Comparison of ENCODE assay signal across 9 mouse cellular contexts in genomic region chr2:181594946-181595696, GRCm38 (mm10). TPM values are rescaled to one million over a fixed set of nuclear protein-coding genes. Genes with fewer than 3 reads are reported as not detected.
DNase-seq lines count a peak whose midpoint lies in the region; ATAC-seq and TF ChIP-seq lines count a peak whose summit lies in the region.
"Had no signal": no experiment of that assay in that cellular context is flagged by ENCODE, and none has a peak within 500 bp of the region (broad histone marks: within the 10 kb centered on the region; RNA-seq: fewer than 3 reads in every experiment).

No protein-coding gene starts in this region.

- H3K27ac ChIP-seq in hindbrain, embryonic 14.5 days: no peak overlapping the region
- no peak overlapping the region for H3K27ac ChIP-seq in hindbrain, embryonic 12.5 days
- H3K27ac ChIP-seq in testis, adult 2 months (ENCODE audit: control insufficient read depth, insufficient read depth, low read depth, low read length): peak overlapping the region; percentile 30; the same call in 1 of the 2 replicates
- no peak overlapping the region for H3K27ac ChIP-seq in intestine, embryonic 16.5 days (ENCODE audit: low read length)

- peak; percentile 70 for DNase-seq in hindbrain, embryonic 14.5 days (ENCODE audit: low spot score)
- no peak for DNase-seq in testis, postnatal 14 days (ENCODE audit: low spot score)
- DNase-seq in brain, adult 2 months (ENCODE audit: low read depth, low spot score): peak; percentile 81
- peak; percentile 28 to 66 for DNase-seq in layer of hippocampus, postnatal 14 days (ENCODE audit: low spot score in 2 of 2)

- no peaks in the 10 kb centered on the region for H3K27me3 ChIP-seq in hindbrain, embryonic 14.5 days (ENCODE audit: control insufficient read depth, insufficient read depth, low read length)
- H3K27me3 ChIP-seq in hindbrain, embryonic 12.5 days: no peaks in the 10 kb centered on the region
- no peaks in the 10 kb centered on the region for H3K27me3 ChIP-seq in testis, adult 2 months (ENCODE audit: control insufficient read depth, insufficient read depth, low read length)
- no peaks in the 10 kb centered on the region for H3K27me3 ChIP-seq in intestine, embryonic 16.5 days (replicated peaks; ENCODE audit: control insufficient read depth, insufficient read depth, low read length)
- H3K27me3 ChIP-seq: neural tube, embryonic 13.5 days had no signal

- H3K4me3 ChIP-seq in hindbrain, embryonic 14.5 days (replicated peaks; ENCODE audit: low read length): no peak overlapping the region
- H3K4me3 ChIP-seq in hindbrain, embryonic 12.5 days: no peak overlapping the region
- H3K4me3 ChIP-seq in testis, adult 2 months (ENCODE audit: control insufficient read depth, low read depth, low read length): peak overlapping the region; percentile 56
- H3K4me3 ChIP-seq in intestine, embryonic 16.5 days (ENCODE audit: low read length): no peak overlapping the region
- H3K4me3 ChIP-seq: neural tube, embryonic 13.5 days had no signal

- no peak for TF ChIP-seq POLR2A in testis, adult 2 months (IDR thresholded peaks at IDR 0.05; ENCODE audit: control insufficient read depth, low read depth, low read length)

- no peak overlapping the region for H3K4me2 ChIP-seq in hindbrain, embryonic 14.5 days (replicated peaks)
- H3K4me2 ChIP-seq in hindbrain, embryonic 12.5 days (replicated peaks): no peak overlapping the region
- H3K4me2 ChIP-seq in intestine, embryonic 16.5 days (ENCODE audit: low read depth, low read length): no peak overlapping the region
- H3K4me2 ChIP-seq: neural tube, embryonic 13.5 days had no signal

- ATAC-seq in hindbrain, embryonic 14.5 days (ENCODE audit: low FRiP score): no peak
- no peak for ATAC-seq in hindbrain, embryonic 12.5 days (ENCODE audit: low FRiP score)
- no peak for ATAC-seq in granulocyte monocyte progenitor cell, adult 5-6 weeks (replicated peaks; ENCODE audit: poor library complexity, severe bottlenecking)
- ATAC-seq in intestine, embryonic 16.5 days: no peak

- peaks cover 23% of the 10 kb centered on the region for H3K36me3 ChIP-seq in hindbrain, embryonic 14.5 days (replicated peaks; ENCODE audit: control insufficient read depth, insufficient read depth)
- H3K36me3 ChIP-seq in hindbrain, embryonic 12.5 days: peaks cover 18% of the 10 kb centered on the region
- H3K36me3 ChIP-seq in testis, adult 2 months (ENCODE audit: control insufficient read depth, insufficient read depth, low read length): peaks cover 2% of the 10 kb centered on the region
- H3K36me3 ChIP-seq in intestine, embryonic 16.5 days (ENCODE audit: control insufficient read depth, insufficient read depth, low read length): 0 out of 2 replicates have a peak, but pooled peaks cover 2% of the 10 kb centered on the region

- WGBS in hindbrain, embryonic 14.5 days: 73% methylated on average over 4 of the region's 4 CpGs
- 81% methylated on average over 4 of the region's 4 CpGs for WGBS in hindbrain, embryonic 12.5 days
- 73% methylated on average over 4 of the region's 4 CpGs for WGBS in intestine, embryonic 16.5 days

- no peak overlapping the region for H3K9ac ChIP-seq in hindbrain, embryonic 14.5 days
- no peak overlapping the region for H3K9ac ChIP-seq in hindbrain, embryonic 12.5 days
- no peak overlapping the region for H3K9ac ChIP-seq in intestine, embryonic 16.5 days (ENCODE audit: low read depth, low read length)

- TF ChIP-seq CTCF in testis, adult 2 months (IDR thresholded peaks at IDR 0.05; ENCODE audit: control insufficient read depth, insufficient read depth, insufficient replicate concordance, low read depth, low read length): no peak

- H3K4me1 ChIP-seq in hindbrain, embryonic 14.5 days (replicated peaks; ENCODE audit: control insufficient read depth, insufficient read depth, low read length): peaks cover 33% of the 10 kb centered on the region
- H3K4me1 ChIP-seq in hindbrain, embryonic 12.5 days: peaks cover 44% of the 10 kb centered on the region
- H3K4me1 ChIP-seq in testis, adult 2 months (ENCODE audit: control insufficient read depth, insufficient read depth, low read length): peaks cover 17% of the 10 kb centered on the region
- peaks cover 14% of the 10 kb centered on the region for H3K4me1 ChIP-seq in intestine, embryonic 16.5 days (ENCODE audit: control insufficient read depth, insufficient read depth, low read length)

- H3K9me3 ChIP-seq in hindbrain, embryonic 14.5 days (ENCODE audit: control insufficient read depth, low read length): no peaks in the 10 kb centered on the region
- H3K9me3 ChIP-seq in hindbrain, embryonic 12.5 days (replicated peaks): no peaks in the 10 kb centered on the region
- no peaks in the 10 kb centered on the region for H3K9me3 ChIP-seq in intestine, embryonic 16.5 days (ENCODE audit: control insufficient read depth, low read length)
- H3K9me3 ChIP-seq: neural tube, embryonic 13.5 days had no signal

RNA-seq across cellular contexts. Expression of gene Zfp512b, which starts 2.5 kb away (rescaled TPM):
- 68.3 and 86.2 TPM in 2 replicates for polyA plus RNA-seq in hindbrain, embryonic 14.5 days (2014; fragmentation: Nextera tagmentation; extraction: Ambion mirVana)
- 91.0 and 97.7 TPM in 2 replicates for polyA plus RNA-seq in hindbrain, embryonic 12.5 days (2016; fragmentation: Nextera tagmentation; extraction: Ambion mirVana)
- polyA plus RNA-seq in testis, adult 2 months (2012; rRNA removed): 83.2 and 90.6 TPM in 2 replicates
- total RNA-seq in layer of hippocampus, postnatal 14 days (2021): 100 to 1,000 TPM; 108 to 116 TPM
- 21.1 and 23.5 TPM in 2 replicates for total RNA-seq in granulocyte monocyte progenitor cell, adult 5-6 weeks (2014; fragmentation: Nextera tagmentation)
- 11.6 and 15.6 TPM in 2 replicates for total RNA-seq in granulocyte monocyte progenitor cell, adult 5-6 weeks (2017)
- polyA plus RNA-seq in intestine, embryonic 16.5 days (2015; fragmentation: Nextera tagmentation; extraction: Ambion mirVana): 20.5 and 20.9 TPM in 2 replicates

RNA-seq across cellular contexts. Expression of gene Prpf6, which starts 3.5 kb away (rescaled TPM):
- polyA plus RNA-seq in hindbrain, embryonic 14.5 days (2014; fragmentation: Nextera tagmentation; extraction: Ambion mirVana): 53.9 and 58.2 TPM in 2 replicates
- polyA plus RNA-seq in hindbrain, embryonic 12.5 days (2016; fragmentation: Nextera tagmentation; extraction: Ambion mirVana): 72.0 and 72.4 TPM in 2 replicates
- 19.5 and 20.1 TPM in 2 replicates for polyA plus RNA-seq in testis, adult 2 months (2012; rRNA removed)
- 10 to 100 TPM; 51.2 to 55.5 TPM for total RNA-seq in layer of hippocampus, postnatal 14 days (2021)
- total RNA-seq in granulocyte monocyte progenitor cell, adult 5-6 weeks (2014; fragmentation: Nextera tagmentation): 30.8 and 35.2 TPM in 2 replicates
- total RNA-seq in granulocyte monocyte progenitor cell, adult 5-6 weeks (2017): 68.8 and 71.6 TPM in 2 replicates
- 52.2 and 52.7 TPM in 2 replicates for polyA plus RNA-seq in intestine, embryonic 16.5 days (2015; fragmentation: Nextera tagmentation; extraction: Ambion mirVana)

RNA-seq across cellular contexts. Expression of gene Samd10, which starts 3.9 kb away (rescaled TPM):
- 192 and 211 TPM in 2 replicates for polyA plus RNA-seq in hindbrain, embryonic 14.5 days (2014; fragmentation: Nextera tagmentation; extraction: Ambion mirVana)
- 97.4 and 101 TPM in 2 replicates for polyA plus RNA-seq in hindbrain, embryonic 12.5 days (2016; fragmentation: Nextera tagmentation; extraction: Ambion mirVana)
- 61.7 and 61.8 TPM in 2 replicates for polyA plus RNA-seq in testis, adult 2 months (2012; rRNA removed)
- total RNA-seq in layer of hippocampus, postnatal 14 days (2021): 10 to 100 TPM; 14.6 to 19.5 TPM
- 6.2 and 13.1 TPM in 2 replicates for total RNA-seq in granulocyte monocyte progenitor cell, adult 5-6 weeks (2014; fragmentation: Nextera tagmentation)
- 3.2 and 4.5 TPM in 2 replicates for total RNA-seq in granulocyte monocyte progenitor cell, adult 5-6 weeks (2017)
- 23.9 TPM in 2 replicates for polyA plus RNA-seq in intestine, embryonic 16.5 days (2015; fragmentation: Nextera tagmentation; extraction: Ambion mirVana)

RNA-seq across cellular contexts. Expression of gene Uckl1, which starts 10.4 kb away (rescaled TPM):
- 57.2 and 60.7 TPM in 2 replicates for polyA plus RNA-seq in hindbrain, embryonic 14.5 days (2014; fragmentation: Nextera tagmentation; extraction: Ambion mirVana)
- 64.2 and 66.3 TPM in 2 replicates for polyA plus RNA-seq in hindbrain, embryonic 12.5 days (2016; fragmentation: Nextera tagmentation; extraction: Ambion mirVana)
- polyA plus RNA-seq in testis, adult 2 months (2012; rRNA removed): 44.4 and 44.5 TPM in 2 replicates
- 10 to 100 TPM; 52.0 to 53.1 TPM for total RNA-seq in layer of hippocampus, postnatal 14 days (2021)
- 118 and 128 TPM in 2 replicates for total RNA-seq in granulocyte monocyte progenitor cell, adult 5-6 weeks (2014; fragmentation: Nextera tagmentation)
- 41.5 and 54.1 TPM in 2 replicates for total RNA-seq in granulocyte monocyte progenitor cell, adult 5-6 weeks (2017)
- 75.0 and 78.0 TPM in 2 replicates for polyA plus RNA-seq in intestine, embryonic 16.5 days (2015; fragmentation: Nextera tagmentation; extraction: Ambion mirVana)
